Mouse (Mus musculus) midbrain, embryonic 14.5 days (tissue): Measurements from ENCODE around the gene Ceacam20. TPM values are rescaled to one million over a fixed set of nuclear protein-coding genes. Genes with fewer than 3 reads are reported as not detected.
"Not testable (repeated sequence)": the region's sequence is repeated elsewhere in the genome, so short reads cannot be mapped to it uniquely, and the experiment has no call there.

Experiments used
- ATAC-seq: fragments of 200-750 bp; cut with Nextera tagmentation; 2 replicates; pipeline ENCODE4 v1.8.0; 2017; ENCODE audit warnings: moderate number of reproducible peaks, moderate library complexity; ENCODE audit not compliant: low FRiP score, low TSS enrichment
- DNase-seq: peaks from one replicate; pipeline ENCODE4 v3.0.0-alpha.2; 2015
- H3K27ac ChIP-seq: fragments of 300-500 bp; sonication (generic); replicated peaks from 2 replicates; pipeline ENCODE4 v1.5.1; 2014; ENCODE audit warnings: mild to moderate bottlenecking, low read depth, low read length, moderate library complexity
- H3K27me3 ChIP-seq: fragments of 300-500 bp; sonication (generic); 2 replicates; pipeline ENCODE4 v1.6.1; 2014; ENCODE audit warnings: low read length, control low read depth, mixed read lengths; ENCODE audit not compliant: control insufficient read depth, insufficient read depth
- H3K36me3 ChIP-seq: fragments of 300-500 bp; sonication (generic); 2 replicates; pipeline ENCODE4 v1.6.1; 2014; ENCODE audit warnings: low read length, control low read depth; ENCODE audit not compliant: control insufficient read depth, insufficient read depth
- H3K4me1 ChIP-seq: fragments of 300-500 bp; sonication (generic); 2 replicates; pipeline ENCODE4 v1.6.1; 2014; ENCODE audit warnings: mild to moderate bottlenecking, antibody characterized with exemption, low read length, control low read depth; ENCODE audit not compliant: control insufficient read depth, insufficient read depth
- H3K4me2 ChIP-seq: fragments of 300-500 bp; sonication (generic); 2 replicates; pipeline ENCODE4 v1.6.1; 2014; ENCODE audit warnings: mild to moderate bottlenecking, low read length, moderate library complexity
- H3K4me3 ChIP-seq: fragments of 300-500 bp; sonication (generic); replicated peaks from 2 replicates; pipeline ENCODE4 v1.5.1; 2014; ENCODE audit warnings: low read depth, low read length
- H3K9ac ChIP-seq: fragments of 300-500 bp; sonication (generic); replicated peaks from 2 replicates; pipeline ENCODE4 v1.6.1; 2014; ENCODE audit warnings: mild to moderate bottlenecking, low read length, moderate library complexity
- H3K9me3 ChIP-seq: fragments of 300-500 bp; sonication (generic); 2 replicates; pipeline ENCODE4 v1.6.1; 2016; ENCODE audit warnings: low read length, control low read depth, mixed read lengths; ENCODE audit not compliant: control insufficient read depth
- WGBS: fragments of 180-500 bp; shearing (Covaris S2); extraction: QIAGEN DNeasy Blood & Tissue Kit; methylation state at CpG from one replicate; pipeline ENCODE4 v1.1.7; 2014; 5-methylcytosine and 5-hydroxymethylcytosine counted together
- polyA plus RNA-seq: library from polyadenylated mRNA; unstranded; fragments of >200 nt; fragmentation: Nextera tagmentation; extraction: Ambion mirVana; gene quantifications from 2 replicates; pipeline ENCODE4 v1.2.1, GENCODE M21; 2014

The Ceacam20 gene
- polyA plus RNA-seq, 1 experiment from 2014 or later, result not detected

GRCm38 (mm10) chr7:19930481-19930880 is 34.7 kb upstream of the Ceacam20 start:
- H3K9ac ChIP-seq, H3K4me2 ChIP-seq, ATAC-seq, H3K4me1 ChIP-seq, H3K27ac ChIP-seq, H3K4me3 ChIP-seq, H3K9me3 ChIP-seq, H3K36me3 ChIP-seq, DNase-seq, H3K27me3 ChIP-seq: not testable (repeated sequence)
- 76% methylated on average over 6 of the region's 6 CpGs for WGBS

GRCm38 (mm10) chr7:19932133-19932876 is 32.9 kb upstream of the Ceacam20 start:
- Histone ChIP-seq H3K4me3 (no peak overlapping the region), H3K36me3 (no peaks in the 10 kb centered on the region), H3K27me3 (no peaks in the 10 kb centered on the region), H3K27ac (no peak overlapping the region), H3K9ac (no peak overlapping the region), H3K4me1 (no peaks in the 10 kb centered on the region), H3K9me3 (no peaks in the 10 kb centered on the region), H3K4me2 (peak overlapping the region; percentile 48)
- 34% methylated on average over 13 of the region's 13 CpGs for WGBS
- no peak for DNase-seq
- ATAC-seq, result no peak

GRCm38 (mm10) chr7:19932877-19933809 is 32.1 kb upstream of the Ceacam20 start:
- ATAC-seq (peak; percentile 57; the same call in 1 of the 2 replicates), DNase-seq (peak; percentile 75)
- Histone ChIP-seq H3K36me3 (no peaks in the 10 kb centered on the region), H3K4me2 (peak overlapping the region; percentile 48), H3K27me3 (no peaks in the 10 kb centered on the region), H3K9me3 (no peaks in the 10 kb centered on the region), H3K9ac (no peak overlapping the region), H3K4me3 (peak overlapping the region; percentile 24), H3K27ac (0 out of 2 replicates have a peak overlapping the region, but pooled peaks have one; percentile 8), H3K4me1 (no peaks in the 10 kb centered on the region)
- WGBS, result 27% methylated on average over 21 of the region's 21 CpGs

- DNase-seq (no peak), ATAC-seq (no peak)
- Histone ChIP-seq H3K4me1 (no peaks in the 10 kb centered on the region), H3K27me3 (no peaks in the 10 kb centered on the region), H3K36me3 (no peaks in the 10 kb centered on the region), H3K4me3 (no peak overlapping the region), H3K4me2 (no peak overlapping the region), H3K27ac (no peak overlapping the region), H3K9me3 (no peaks in the 10 kb centered on the region), H3K9ac (no peak overlapping the region)
- 87% methylated on average over 20 of the region's 20 CpGs for WGBS
Measured at GRCm38 (mm10) chr7:19935171-19935751, 30.0 kb upstream of the Ceacam20 start.

- WGBS, result 80% methylated on average over 6 of the region's 6 CpGs
- Histone ChIP-seq H3K27ac (no peak overlapping the region), H3K9ac (no peak overlapping the region), H3K27me3 (no peaks in the 10 kb centered on the region), H3K9me3 (no peaks in the 10 kb centered on the region), H3K36me3 (no peaks in the 10 kb centered on the region), H3K4me1 (no peaks in the 10 kb centered on the region), H3K4me3 (no peak overlapping the region), H3K4me2 (no peak overlapping the region)
- ATAC-seq (no peak), DNase-seq (no peak)
Measured at GRCm38 (mm10) chr7:19935961-19936360, 29.3 kb upstream of the Ceacam20 start.

- H3K9me3 ChIP-seq, result no peaks in the 10 kb centered on the region
- H3K27ac ChIP-seq, result no peak overlapping the region
- H3K36me3 ChIP-seq, result no peaks in the 10 kb centered on the region
- DNase-seq (no peak), ATAC-seq (no peak)
- 87% methylated on average over 11 of the region's 11 CpGs for WGBS
- H3K27me3 ChIP-seq, result no peaks in the 10 kb centered on the region
- no peak overlapping the region for H3K4me2 ChIP-seq
- H3K4me3 ChIP-seq, result no peak overlapping the region
- H3K9ac ChIP-seq, result no peak overlapping the region
- no peaks in the 10 kb centered on the region for H3K4me1 ChIP-seq
Measured at GRCm38 (mm10) chr7:19937229-19937821, 27.9 kb upstream of the Ceacam20 start.

- DNase-seq (peak; percentile 32), ATAC-seq (no peak)
- Histone ChIP-seq H3K4me1 (no peaks in the 10 kb centered on the region), H3K4me3 (no peak overlapping the region), H3K27ac (no peak overlapping the region), H3K4me2 (no peak overlapping the region), H3K9ac (no peak overlapping the region), H3K36me3 (no peaks in the 10 kb centered on the region), H3K27me3 (no peaks in the 10 kb centered on the region), H3K9me3 (no peaks in the 10 kb centered on the region)
- 61% methylated on average over 12 of the region's 12 CpGs for WGBS
Measured at GRCm38 (mm10) chr7:19939555-19940235, 25.5 kb upstream of the Ceacam20 start.

- WGBS, result 60% methylated on average over 5 of the region's 6 CpGs
- H3K4me1 ChIP-seq, result no peaks in the 10 kb centered on the region
- no peak overlapping the region for H3K4me3 ChIP-seq
- no peak overlapping the region for H3K27ac ChIP-seq
- H3K36me3 ChIP-seq, result no peaks in the 10 kb centered on the region
- no peaks in the 10 kb centered on the region for H3K9me3 ChIP-seq
- H3K27me3 ChIP-seq, result no peaks in the 10 kb centered on the region
- no peak for DNase-seq
- no peak for ATAC-seq
- no peak overlapping the region for H3K4me2 ChIP-seq
- H3K9ac ChIP-seq, result no peak overlapping the region
Measured at GRCm38 (mm10) chr7:19940256-19940655, 25.0 kb upstream of the Ceacam20 start.
